Mouse (Mus musculus) heart, embryonic 13.5 days (tissue): ENCODE data around the gene Calm5. TPM values are rescaled to one million over a fixed set of nuclear protein-coding genes. Genes with fewer than 3 reads are reported as not detected.
"Not testable (repeated sequence)": the region's sequence is repeated elsewhere in the genome, so short reads cannot be mapped to it uniquely, and the experiment has no call there.

Source experiments
- ATAC-seq: fragments of 200-750 bp; cut with Nextera tagmentation; 2 replicates; pipeline ENCODE4 v1.8.0; 2017; ENCODE audit warnings: moderate TSS enrichment; ENCODE audit not compliant: insufficient number of reproducible peaks, low FRiP score, low TSS enrichment; ENCODE audit errors: extremely low read depth
- H3K27ac ChIP-seq: fragments of 300-500 bp; sonication (generic); replicated peaks from 2 replicates; pipeline ENCODE4 v1.5.1; 2015; ENCODE audit warnings: moderate library complexity, mild to moderate bottlenecking, inconsistent platforms
- H3K27me3 ChIP-seq: fragments of 300-500 bp; sonication (generic); replicated peaks from 2 replicates; pipeline ENCODE4 v1.6.1; 2015; ENCODE audit warnings: mild to moderate bottlenecking, inconsistent platforms
- H3K36me3 ChIP-seq: fragments of 300-500 bp; sonication (generic); 2 replicates; pipeline ENCODE4 v1.6.1; 2015; ENCODE audit warnings: mild to moderate bottlenecking, inconsistent platforms
- H3K4me1 ChIP-seq: fragments of 300-500 bp; sonication (generic); 2 replicates; pipeline ENCODE4 v1.6.1; 2015; ENCODE audit warnings: inconsistent platforms
- H3K4me2 ChIP-seq: fragments of 300-500 bp; sonication (generic); 2 replicates; pipeline ENCODE4 v1.6.1; 2015; ENCODE audit warnings: inconsistent platforms, mild to moderate bottlenecking, moderate library complexity
- H3K4me3 ChIP-seq: fragments of 300-500 bp; sonication (generic); 2 replicates; pipeline ENCODE4 v1.5.1; 2015; ENCODE audit warnings: moderate library complexity, mild to moderate bottlenecking, inconsistent platforms
- H3K9ac ChIP-seq: fragments of 300-500 bp; sonication (generic); 2 replicates; pipeline ENCODE4 v1.6.1; 2015; ENCODE audit warnings: inconsistent platforms, mild to moderate bottlenecking, moderate library complexity
- H3K9me3 ChIP-seq: fragments of 300-500 bp; sonication (generic); 2 replicates; pipeline ENCODE4 v1.6.1; 2016; ENCODE audit warnings: inconsistent platforms
- WGBS: fragments of 180-500 bp; shearing (Covaris S2); methylation state at CpG from one replicate; pipeline ENCODE4 v1.1.7; 2015; ENCODE audit warnings: mixed read lengths; 5-methylcytosine and 5-hydroxymethylcytosine counted together
- polyA plus RNA-seq: library from polyadenylated mRNA; unstranded; fragments of >200 nt; fragmentation: Nextera tagmentation; extraction: Ambion mirVana; gene quantifications from 2 replicates; pipeline ENCODE4 v1.2.1, GENCODE M21; 2015

The Calm5 gene
- polyA plus RNA-seq, 1 experiment from 2014 or later: not detected

DNA sequence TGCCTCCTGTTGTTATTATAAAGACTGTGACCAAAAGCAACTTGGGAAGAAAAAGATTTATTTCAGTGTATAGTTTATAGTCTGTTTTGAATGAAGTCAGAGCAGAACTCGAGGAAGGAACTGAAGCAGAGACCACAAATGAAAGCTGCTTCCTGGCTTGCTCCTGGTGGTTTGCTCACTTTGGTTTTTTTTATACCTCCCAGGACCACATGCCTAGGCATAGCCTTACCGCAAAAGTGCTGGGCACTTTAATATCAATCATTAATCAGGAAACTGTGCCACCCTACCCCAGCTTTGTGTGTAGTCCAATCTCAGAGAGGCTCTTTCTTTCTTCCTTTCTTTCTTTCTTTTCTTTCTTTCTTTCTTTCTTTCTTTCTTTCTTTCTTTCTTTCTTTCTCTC is 21.5 kb upstream of the Calm5 start:
- no peak overlapping the region for H3K27ac ChIP-seq
- ATAC-seq: no peak
- WGBS: 72% methylated on average over 2 of the region's 2 CpGs
- H3K27me3 ChIP-seq: no peaks in the 10 kb centered on the region
- H3K4me3 ChIP-seq: no peak overlapping the region
- H3K36me3 ChIP-seq: no peaks in the 10 kb centered on the region
- H3K9ac ChIP-seq: no peak overlapping the region
- no peak overlapping the region for H3K4me2 ChIP-seq
- H3K9me3 ChIP-seq: no peaks in the 10 kb centered on the region
- H3K4me1 ChIP-seq: no peaks in the 10 kb centered on the region

- not testable (repeated sequence) for H3K4me1 ChIP-seq, H3K9me3 ChIP-seq, ATAC-seq, H3K27me3 ChIP-seq, H3K9ac ChIP-seq, H3K36me3 ChIP-seq, H3K27ac ChIP-seq, H3K4me3 ChIP-seq, H3K4me2 ChIP-seq
These were observed 20.3 kb upstream of the Calm5 start for GRCm38 (mm10) chr13:3833644-3834043.

GRCm38 (mm10) chr13:3837312-3837807 is 16.6 kb upstream of the Calm5 start, which contains the start of gene Calm4:
TSS of gene Calm4 (plus strand) at chr13:3837757.
- not testable (repeated sequence) for H3K27me3 ChIP-seq, ATAC-seq

GRCm38 (mm10) chr13:3840662-3841061 is 13.3 kb upstream of the Calm5 start:
- not testable (repeated sequence) for H3K27me3 ChIP-seq, H3K4me3 ChIP-seq, ATAC-seq, H3K36me3 ChIP-seq, H3K9ac ChIP-seq, H3K27ac ChIP-seq, H3K9me3 ChIP-seq, H3K4me1 ChIP-seq, H3K4me2 ChIP-seq

More at GRCm38 (mm10) chr13:3837312-3837807, 16.6 kb upstream of the Calm5 start, which contains the start of gene Calm4:
- H3K9ac ChIP-seq, H3K4me2 ChIP-seq, H3K4me1 ChIP-seq, H3K4me3 ChIP-seq, H3K36me3 ChIP-seq, H3K9me3 ChIP-seq, H3K27ac ChIP-seq: not testable (repeated sequence)

DNA sequence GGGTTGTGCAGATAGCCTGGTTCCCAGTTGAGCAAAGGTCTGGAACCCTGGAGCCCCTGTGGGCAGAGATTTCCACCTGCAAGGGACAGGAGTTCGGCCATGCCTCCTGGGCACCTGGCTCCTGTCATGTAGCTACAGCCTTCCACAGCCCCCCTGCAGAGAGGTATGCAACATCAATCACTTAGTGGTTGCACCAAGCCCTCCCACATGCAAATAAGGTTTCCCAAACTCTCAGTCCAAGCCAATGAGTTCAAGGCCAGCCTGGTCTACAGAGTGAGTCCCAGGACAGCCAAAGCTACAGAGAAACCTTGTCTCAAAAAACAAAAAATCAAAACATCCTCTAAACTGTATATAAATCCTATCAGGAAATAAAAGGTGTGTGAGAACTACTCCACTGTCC is 3.6 kb upstream of the Calm5 start:
- Histone ChIP-seq H3K4me2 (no peak overlapping the region), H3K9ac (no peak overlapping the region), H3K27ac (no peak overlapping the region), H3K9me3 (no peaks in the 10 kb centered on the region), H3K27me3 (no peaks in the 10 kb centered on the region), H3K36me3 (no peaks in the 10 kb centered on the region), H3K4me1 (no peaks in the 10 kb centered on the region), H3K4me3 (no peak overlapping the region)
- ATAC-seq: no peak
- WGBS: 67% methylated on average over 1 of the region's 1 CpGs

DNA sequence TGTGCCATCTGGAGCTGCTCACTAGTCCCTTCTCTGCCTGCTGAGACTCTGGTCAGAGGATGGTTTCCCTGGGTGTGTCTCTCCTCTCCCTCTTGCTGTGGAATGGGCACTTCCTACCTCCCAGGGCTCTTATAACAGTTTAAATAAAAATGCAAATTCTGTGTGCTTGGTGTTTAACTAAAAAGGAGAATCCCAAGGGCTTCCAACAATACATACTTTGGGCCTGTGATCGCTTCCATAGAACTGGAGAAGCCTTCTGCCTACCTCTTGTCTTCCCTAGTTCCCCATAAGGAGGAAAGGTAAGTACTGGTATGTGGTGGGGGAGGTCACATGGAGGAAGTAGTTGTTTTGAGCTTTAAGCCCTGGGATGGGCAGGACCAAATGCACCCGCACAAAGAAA is 883 bp downstream of the Calm5 start:
- no peak overlapping the region for H3K4me3 ChIP-seq
- 78% methylated on average over 2 of the region's 2 CpGs for WGBS
- no peak overlapping the region for H3K9ac ChIP-seq
- no peaks in the 10 kb centered on the region for H3K27me3 ChIP-seq
- 0 out of 2 replicates have a peak, but pooled peaks cover 4% of the 10 kb centered on the region for H3K4me1 ChIP-seq
- no peaks in the 10 kb centered on the region for H3K9me3 ChIP-seq
- H3K4me2 ChIP-seq: no peak overlapping the region
- H3K27ac ChIP-seq: no peak overlapping the region
- no peaks in the 10 kb centered on the region for H3K36me3 ChIP-seq
- ATAC-seq: no peak

DNA sequence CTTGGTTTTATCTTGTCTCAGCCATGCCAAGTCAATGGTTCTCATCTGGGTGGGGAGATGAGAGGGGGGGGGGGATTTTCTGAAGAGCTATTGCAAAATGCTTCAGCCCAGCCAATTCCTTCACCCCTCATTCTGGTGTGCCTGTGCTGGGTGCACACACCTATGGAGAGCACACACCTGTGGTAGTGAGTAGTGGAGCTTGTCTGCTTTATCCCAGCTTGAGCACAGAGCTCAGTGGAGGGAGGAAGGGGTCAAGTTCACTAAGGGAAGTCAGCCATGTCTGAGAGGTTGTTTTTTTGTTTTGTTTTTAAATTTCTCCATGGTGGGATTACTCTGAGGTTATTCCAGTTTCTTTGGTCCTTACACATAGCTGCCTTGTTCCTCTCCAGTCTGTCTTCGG is 2.3 kb downstream of the Calm5 start:
- no peak for ATAC-seq
- 70% methylated on average over 1 of the region's 1 CpGs for WGBS

GRCm38 (mm10) chr13:3861251-3861650 is 7.3 kb downstream of the Calm5 start:
- no peak overlapping the region for H3K4me3 ChIP-seq
- H3K27me3 ChIP-seq: no peaks in the 10 kb centered on the region
- H3K9me3 ChIP-seq: no peaks in the 10 kb centered on the region
- no peak for ATAC-seq
- H3K4me2 ChIP-seq: no peak overlapping the region
- WGBS: 77% methylated on average over 8 of the region's 8 CpGs
- no peak overlapping the region for H3K27ac ChIP-seq
- no peak overlapping the region for H3K9ac ChIP-seq
- H3K4me1 ChIP-seq: peaks cover 13% of the 10 kb centered on the region
- H3K36me3 ChIP-seq: no peaks in the 10 kb centered on the region

More for the DNA sequence above, 2.3 kb downstream of the Calm5 start:
- no peaks in the 10 kb centered on the region for H3K9me3 ChIP-seq
- no peak overlapping the region for H3K4me2 ChIP-seq
- H3K9ac ChIP-seq: no peak overlapping the region
- H3K36me3 ChIP-seq: no peaks in the 10 kb centered on the region
- no peak overlapping the region for H3K4me3 ChIP-seq
- 0 out of 2 replicates have a peak overlapping the region, but pooled peaks have one; percentile 8 for H3K27ac ChIP-seq
- 0 out of 2 replicates have a peak, but pooled peaks cover 4% of the 10 kb centered on the region for H3K4me1 ChIP-seq
- H3K27me3 ChIP-seq: no peaks in the 10 kb centered on the region

DNA sequence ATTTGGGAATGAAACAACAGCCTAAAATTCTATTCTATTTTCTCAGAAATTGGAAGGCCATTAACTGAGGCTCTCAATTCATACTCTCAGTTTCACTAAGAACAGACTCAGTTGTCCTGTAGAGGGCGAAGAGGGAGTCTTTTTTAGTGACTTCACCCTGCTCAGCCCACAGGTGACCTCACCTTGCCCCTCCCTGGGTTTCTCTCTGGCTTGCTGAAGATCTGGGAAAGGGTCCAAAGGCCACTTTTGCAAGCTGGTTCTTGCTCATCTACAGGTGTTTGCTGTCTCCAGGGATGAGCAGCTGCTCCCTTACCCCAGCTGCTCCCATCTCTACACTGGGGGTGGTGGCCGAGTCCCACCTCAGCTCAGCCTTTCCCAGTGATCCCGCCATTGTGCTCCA is 8.4 kb downstream of the Calm5 start:
- Histone ChIP-seq H3K4me2 (no peak overlapping the region), H3K9ac (no peak overlapping the region), H3K27me3 (no peaks in the 10 kb centered on the region), H3K4me3 (no peak overlapping the region), H3K36me3 (no peaks in the 10 kb centered on the region), H3K4me1 (peaks cover 15% of the 10 kb centered on the region), H3K9me3 (no peaks in the 10 kb centered on the region), H3K27ac (no peak overlapping the region)
- 82% methylated on average over 3 of the region's 3 CpGs for WGBS
- no peak for ATAC-seq

DNA sequence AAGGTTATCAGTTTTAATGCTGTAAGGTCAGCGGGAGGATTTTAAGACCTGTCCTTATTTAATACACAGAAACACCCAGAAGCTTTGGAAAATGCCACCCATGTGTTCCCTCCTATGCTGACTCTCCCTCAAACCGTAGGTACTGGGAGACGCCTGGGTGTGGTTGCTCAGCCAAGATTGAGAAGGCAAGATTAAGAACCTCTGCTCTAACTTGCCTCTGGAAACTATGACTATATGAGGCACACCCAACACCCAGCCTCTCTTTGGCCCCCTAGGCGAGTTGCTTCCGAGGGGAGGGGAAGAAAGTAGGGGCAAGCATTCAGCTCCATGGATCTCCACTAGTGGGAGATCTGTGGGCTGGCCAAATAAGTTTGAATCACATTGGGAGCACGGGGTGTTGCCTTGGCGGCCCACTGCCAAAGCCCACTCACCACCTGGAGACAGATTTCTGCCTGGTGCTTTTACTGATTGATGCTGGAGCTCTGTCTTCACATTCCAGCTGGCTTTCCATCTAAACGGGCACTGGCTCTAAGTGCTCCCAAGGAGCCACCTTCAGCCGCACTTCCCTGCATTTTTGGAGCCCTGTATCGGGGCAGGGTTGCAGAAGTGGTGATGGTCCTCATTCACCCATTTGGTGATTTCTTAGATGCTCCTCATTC is 9.1 kb downstream of the Calm5 start:
- ATAC-seq: no peak
- H3K36me3 ChIP-seq: no peaks in the 10 kb centered on the region
- WGBS: 76% methylated on average over 10 of the region's 10 CpGs

GRCm38 (mm10) chr13:3865648-3866354 is 11.8 kb downstream of the Calm5 start:
- no peak overlapping the region for H3K4me3 ChIP-seq
- WGBS: 65% methylated on average over 14 of the region's 14 CpGs
- no peak overlapping the region for H3K9ac ChIP-seq
- peak overlapping the region; percentile 42 for H3K4me2 ChIP-seq
- H3K27me3 ChIP-seq: no peaks in the 10 kb centered on the region
- H3K27ac ChIP-seq: peak overlapping the region; percentile 54
- H3K9me3 ChIP-seq: no peaks in the 10 kb centered on the region
- no peaks in the 10 kb centered on the region for H3K36me3 ChIP-seq
- peaks cover 15% of the 10 kb centered on the region for H3K4me1 ChIP-seq
- no peak for ATAC-seq

More for the DNA sequence above, 9.1 kb downstream of the Calm5 start:
- H3K27me3 ChIP-seq: no peaks in the 10 kb centered on the region
- no peak overlapping the region for H3K27ac ChIP-seq
- no peak overlapping the region for H3K4me3 ChIP-seq
- H3K4me2 ChIP-seq: no peak overlapping the region
- no peak overlapping the region for H3K9ac ChIP-seq
- H3K4me1 ChIP-seq: peaks cover 15% of the 10 kb centered on the region
- no peaks in the 10 kb centered on the region for H3K9me3 ChIP-seq
